Mouse (Mus musculus) hindbrain, embryonic 10.5 days (tissue): ENCODE results near the gene Tspan17. TPM values are rescaled to one million over a fixed set of nuclear protein-coding genes. Genes with fewer than 3 reads are reported as not detected.
A peak's percentile ranks its signal among the peaks of the same experiment; 100 is the strongest.
"Not testable (repeated sequence)": the region's sequence is repeated elsewhere in the genome, so short reads cannot be mapped to it uniquely, and the experiment has no call there.

Experiments
- DNase-seq: peaks from one replicate; pipeline ENCODE4 v3.0.0-alpha.2; 2017; ENCODE audit warnings: low spot score
- H3K27ac ChIP-seq: fragments of 300-500 bp; sonication (generic); 2 replicates; pipeline ENCODE4 v1.5.1; 2016; ENCODE audit warnings: mild to moderate bottlenecking, moderate library complexity
- H3K27me3 ChIP-seq: fragments of 300-500 bp; sonication (generic); 2 replicates; pipeline ENCODE4 v1.6.1; 2016; ENCODE audit warnings: mild to moderate bottlenecking; ENCODE audit not compliant: poor library complexity, insufficient read depth, severe bottlenecking
- H3K36me3 ChIP-seq: fragments of 300-500 bp; sonication (generic); 2 replicates; pipeline ENCODE4 v1.6.1; 2016; ENCODE audit warnings: mild to moderate bottlenecking, moderate library complexity
- H3K4me1 ChIP-seq: fragments of 300-500 bp; sonication (generic); replicated peaks from 2 replicates; pipeline ENCODE4 v1.6.1; 2016; ENCODE audit warnings: mild to moderate bottlenecking
- H3K4me3 ChIP-seq: fragments of 300-500 bp; sonication (generic); 2 replicates; pipeline ENCODE4 v1.5.1; 2016; ENCODE audit warnings: mild to moderate bottlenecking, moderate library complexity
- H3K9me3 ChIP-seq: fragments of 300-500 bp; sonication (generic); 2 replicates; pipeline ENCODE4 v1.6.1; 2016; ENCODE audit warnings: mild to moderate bottlenecking, moderate library complexity
- WGBS: fragments of 180-500 bp; shearing (Covaris S2); methylation state at CpG from one replicate; pipeline ENCODE4 v1.1.7; 2016; 5-methylcytosine and 5-hydroxymethylcytosine counted together
- polyA plus RNA-seq: library from polyadenylated mRNA; unstranded; fragments of >200 nt; fragmentation: Nextera tagmentation; extraction: Ambion mirVana; gene quantifications from 2 replicates; pipeline ENCODE4 v1.2.1, GENCODE M21; 2016

Gene Tspan17
- polyA plus RNA-seq, 1 experiment from 2014 or later = 26.5 TPM

- H3K27ac ChIP-seq = no peak overlapping the region
- H3K36me3 ChIP-seq = no peaks in the 10 kb centered on the region
- DNase-seq = no peak
- 85% methylated on average over 3 of the region's 3 CpGs for WGBS
- H3K4me3 ChIP-seq = no peak overlapping the region
- H3K9me3 ChIP-seq = no peaks in the 10 kb centered on the region; the same call in 1 of the 2 replicates
- H3K27me3 ChIP-seq = peaks cover 3% of the 10 kb centered on the region
- H3K4me1 ChIP-seq = no peaks in the 10 kb centered on the region
Observed at GRCm38 (mm10) chr13:54780592-54780991, 8.6 kb upstream of the Tspan17 start.

- 81% methylated on average over 3 of the region's 3 CpGs for WGBS
- H3K4me1 ChIP-seq = no peaks in the 10 kb centered on the region
- no peak overlapping the region for H3K4me3 ChIP-seq
- no peaks in the 10 kb centered on the region for H3K36me3 ChIP-seq
- peaks cover 3% of the 10 kb centered on the region for H3K27me3 ChIP-seq
- H3K27ac ChIP-seq = no peak overlapping the region
- no peaks in the 10 kb centered on the region; the same call in 1 of the 2 replicates for H3K9me3 ChIP-seq
- no peak for DNase-seq
Observed at GRCm38 (mm10) chr13:54781086-54781485, 8.1 kb upstream of the Tspan17 start.

GRCm38 (mm10) chr13:54783235-54783634 is 5.9 kb upstream of the Tspan17 start:
- 41% methylated on average over 2 of the region's 2 CpGs for WGBS
- no peaks in the 10 kb centered on the region for H3K4me1 ChIP-seq
- no peak for DNase-seq
- no peak overlapping the region for H3K27ac ChIP-seq
- no peak overlapping the region for H3K4me3 ChIP-seq
- peaks cover 10% of the 10 kb centered on the region for H3K27me3 ChIP-seq
- no peaks in the 10 kb centered on the region for H3K36me3 ChIP-seq
- no peaks in the 10 kb centered on the region for H3K9me3 ChIP-seq

- Histone ChIP-seq H3K9me3 (no peaks in the 10 kb centered on the region), H3K36me3 (no peaks in the 10 kb centered on the region), H3K4me3 (no peak within 1 kb of the TSS), H3K27ac (no peak within 1 kb of the TSS), H3K4me1 (no peaks in the 10 kb centered on the region), H3K27me3 (peaks cover 10% of the 10 kb centered on the region)
- 92% methylated on average over 4 of the region's 4 CpGs for WGBS
- no peak for DNase-seq
Observed at GRCm38 (mm10) chr13:54783698-54784097, 5.5 kb upstream of the Tspan17 start, which contains the start of gene Eif4e1b. Gene Eif4e1b, plus strand, starts transcription at chr13:54783998.

GRCm38 (mm10) chr13:54787591-54787990 is 1.6 kb upstream of the Tspan17 start:
- H3K27ac ChIP-seq, H3K36me3 ChIP-seq, H3K9me3 ChIP-seq, DNase-seq, H3K4me3 ChIP-seq: not testable (repeated sequence)
- WGBS = 92% methylated on average over 2 of the region's 2 CpGs
- peaks cover 41% of the 10 kb centered on the region for H3K27me3 ChIP-seq
- peaks cover 19% of the 10 kb centered on the region for H3K4me1 ChIP-seq

GRCm38 (mm10) chr13:54789561-54790397 is 602 bp downstream of the Tspan17 start:
- DNase-seq = peak; percentile 57
- Histone ChIP-seq H3K9me3 (no peaks in the 10 kb centered on the region), H3K27ac (peak overlapping the region; percentile 79), H3K27me3 (peaks cover 63% of the 10 kb centered on the region), H3K4me1 (peaks cover 22% of the 10 kb centered on the region), H3K4me3 (peak overlapping the region; percentile 64), H3K36me3 (no peaks in the 10 kb centered on the region)
- under 1% methylated on average over 38 of the region's 38 CpGs for WGBS

- H3K9me3 ChIP-seq = no peaks in the 10 kb centered on the region
- 20% methylated on average over 21 of the region's 21 CpGs for WGBS
- peaks cover 22% of the 10 kb centered on the region for H3K4me1 ChIP-seq
- no peak overlapping the region for H3K4me3 ChIP-seq
- no peak for DNase-seq
- no peaks in the 10 kb centered on the region for H3K36me3 ChIP-seq
- H3K27ac ChIP-seq = no peak overlapping the region
- H3K27me3 ChIP-seq = peaks cover 79% of the 10 kb centered on the region
Observed at GRCm38 (mm10) chr13:54792259-54793230, 3.4 kb downstream of the Tspan17 start.

GRCm38 (mm10) chr13:54794002-54794577 is 4.9 kb downstream of the Tspan17 start:
- H3K27ac ChIP-seq = no peak overlapping the region
- no peaks in the 10 kb centered on the region for H3K9me3 ChIP-seq
- H3K27me3 ChIP-seq = peaks cover 95% of the 10 kb centered on the region
- H3K36me3 ChIP-seq = no peaks in the 10 kb centered on the region
- 84% methylated on average over 16 of the region's 16 CpGs for WGBS
- H3K4me1 ChIP-seq = peaks cover 20% of the 10 kb centered on the region
- no peak overlapping the region for H3K4me3 ChIP-seq
- DNase-seq = no peak

GRCm38 (mm10) chr13:54794843-54795242 is 5.7 kb downstream of the Tspan17 start:
- H3K27me3 ChIP-seq = peaks cover 98% of the 10 kb centered on the region
- peaks cover 13% of the 10 kb centered on the region for H3K4me1 ChIP-seq
- no peaks in the 10 kb centered on the region for H3K9me3 ChIP-seq
- DNase-seq = no peak
- H3K27ac ChIP-seq = no peak overlapping the region
- 46% methylated on average over 5 of the region's 5 CpGs for WGBS
- H3K4me3 ChIP-seq = no peak overlapping the region
- no peaks in the 10 kb centered on the region for H3K36me3 ChIP-seq

GRCm38 (mm10) chr13:54797356-54797755 is 8.2 kb downstream of the Tspan17 start:
- Histone ChIP-seq H3K27me3 (peaks cover 95% of the 10 kb centered on the region), H3K9me3 (no peaks in the 10 kb centered on the region), H3K4me3 (no peak overlapping the region), H3K27ac (no peak overlapping the region), H3K4me1 (peaks cover 5% of the 10 kb centered on the region), H3K36me3 (no peaks in the 10 kb centered on the region)
- WGBS = 40% methylated on average over 4 of the region's 4 CpGs
- peak; percentile 52 for DNase-seq

- DNase-seq = no peak
- 85% methylated on average over 16 of the region's 16 CpGs for WGBS
- Histone ChIP-seq H3K27me3 (peaks cover 90% of the 10 kb centered on the region), H3K4me1 (no peaks in the 10 kb centered on the region), H3K36me3 (no peaks in the 10 kb centered on the region), H3K4me3 (no peak overlapping the region), H3K27ac (no peak overlapping the region), H3K9me3 (no peaks in the 10 kb centered on the region)
Observed at GRCm38 (mm10) chr13:54797861-54798643, 8.9 kb downstream of the Tspan17 start.

- H3K27ac ChIP-seq = no peak overlapping the region
- no peak overlapping the region for H3K4me3 ChIP-seq
- no peaks in the 10 kb centered on the region for H3K9me3 ChIP-seq
- DNase-seq = no peak
- peaks cover 88% of the 10 kb centered on the region for H3K27me3 ChIP-seq
- no peaks in the 10 kb centered on the region for H3K36me3 ChIP-seq
- 80% methylated on average over 10 of the region's 10 CpGs for WGBS
- H3K4me1 ChIP-seq = no peaks in the 10 kb centered on the region
Observed at GRCm38 (mm10) chr13:54798740-54799139, 9.6 kb downstream of the Tspan17 start.
